ENCODE assay signal across 33 mouse cellular contexts in genomic region chr11:49219271-49219670, GRCm38 (mm10). TPM values are rescaled to one million over a fixed set of nuclear protein-coding genes. Genes with fewer than 3 reads are reported as not detected.
"Had no signal": no experiment of that assay in that cellular context is flagged by ENCODE, and none has a peak within 500 bp of the region (broad histone marks: within the 10 kb centered on the region; RNA-seq: fewer than 3 reads in every experiment).

No protein-coding gene starts in this region.

- ATAC-seq: hindbrain, embryonic 16.5 days; inflammation-experienced regulatory T-cells, adult 6 months; intestine, embryonic 15.5 days; intestine, postnatal 0 days had no signal

- H3K27me3 ChIP-seq: heart, embryonic 12.5 days; hindbrain, embryonic 12.5 days; intestine, embryonic 15.5 days; limb, embryonic 13.5 days; limb, embryonic 15.5 days; liver, embryonic 13.5 days had no signal

- H3K4me2 ChIP-seq: heart, embryonic 12.5 days; hindbrain, embryonic 12.5 days; hindbrain, embryonic 14.5 days; intestine, embryonic 15.5 days; limb, embryonic 13.5 days; limb, embryonic 15.5 days; liver, embryonic 13.5 days had no signal

- DNase-seq: gastrocnemius, adult 2 months; gastrocnemius, postnatal 10 days; gastrocnemius, postnatal 25 days; heart, adult 18-20 months; heart, postnatal 10 days; heart, postnatal 4 days; kidney, adult 18-20 months; kidney, adult 8-10 months; kidney, postnatal 10 days; kidney, postnatal 25 days; kidney, postnatal 4 days; liver, embryonic 13.5 days had no signal

- H3K27ac ChIP-seq: gastrocnemius, adult 2 months; heart, embryonic 10.5 days; hindbrain, embryonic 10.5 days; hindbrain, embryonic 12.5 days; hindbrain, embryonic 14.5 days; intestine, embryonic 15.5 days; layer of hippocampus, adult 2 months; left cerebral cortex, adult 2 months; limb, embryonic 13.5 days; limb, embryonic 15.5 days; liver, embryonic 13.5 days had no signal

- H3K9ac ChIP-seq: heart, embryonic 12.5 days; hindbrain, embryonic 12.5 days; hindbrain, embryonic 14.5 days; intestine, embryonic 15.5 days; limb, embryonic 13.5 days; limb, embryonic 15.5 days; liver, embryonic 13.5 days had no signal

- H3K4me3 ChIP-seq: gastrocnemius, adult 2 months; heart, embryonic 10.5 days; heart, embryonic 12.5 days; hindbrain, embryonic 10.5 days; hindbrain, embryonic 12.5 days; intestine, embryonic 15.5 days; layer of hippocampus, adult 2 months; left cerebral cortex, adult 2 months; limb, embryonic 13.5 days; limb, embryonic 15.5 days; liver, embryonic 13.5 days had no signal

- H3K4me1 ChIP-seq: heart, embryonic 10.5 days; heart, embryonic 12.5 days; hindbrain, embryonic 10.5 days; hindbrain, embryonic 12.5 days; intestine, embryonic 15.5 days; limb, embryonic 13.5 days; limb, embryonic 15.5 days; liver, embryonic 13.5 days had no signal

- H3K9me3 ChIP-seq: heart, embryonic 10.5 days; heart, embryonic 12.5 days; hindbrain, embryonic 10.5 days; hindbrain, embryonic 12.5 days; intestine, embryonic 15.5 days; limb, embryonic 13.5 days; limb, embryonic 15.5 days; liver, embryonic 13.5 days had no signal

RNA-seq across cellular contexts. Expression of gene Btnl9, which starts 32.3 kb away (rescaled TPM):
- total RNA-seq: layer of hippocampus, adult 2 months; layer of hippocampus, postnatal 25 days; left cerebral cortex, adult 2 months; left cerebral cortex, postnatal 36 days had no signal
- polyA plus RNA-seq: frontal cortex, adult 2 months; hindbrain, embryonic 10.5 days had no signal

RNA-seq across cellular contexts. Expression of gene Olfr1393, which starts 58.8 kb away (rescaled TPM):
- total RNA-seq: gastrocnemius, adult 2 months; granulocyte monocyte progenitor cell, adult 5-6 weeks; layer of hippocampus, adult 2 months; layer of hippocampus, postnatal 10 days; layer of hippocampus, postnatal 25 days had no signal
- polyA plus RNA-seq: heart, embryonic 10.5 days; hindbrain, embryonic 10.5 days; hindbrain, embryonic 12.5 days; hindbrain, embryonic 14.5 days; inflammation-experienced regulatory T-cells, adult 6 months; intestine, embryonic 15.5 days; intestine, postnatal 0 days; kidney, embryonic 14.5 days; kidney, embryonic 16.5 days; limb, embryonic 11.5 days; limb, embryonic 13.5 days; limb, embryonic 15.5 days; liver, embryonic 13.5 days had no signal
